Mouse (Mus musculus) small intestine, adult 2 months (tissue): ENCODE data around the gene Grem1. TPM values are rescaled to one million over a fixed set of nuclear protein-coding genes. Genes with fewer than 3 reads are reported as not detected.

Experiments
- H3K27ac ChIP-seq: fragments of 200-500 bp; 2 replicates; pipeline ENCODE4 v1.5.1; 2012; ENCODE audit warnings: low read depth, low read length, control low read depth, inconsistent platforms; ENCODE audit not compliant: insufficient read depth
- H3K27me3 ChIP-seq: fragments of 200-500 bp; 2 replicates; pipeline ENCODE4 v1.6.1; 2012; ENCODE audit warnings: mild to moderate bottlenecking, moderate library complexity, low read length, inconsistent platforms; ENCODE audit not compliant: control insufficient read depth, insufficient read depth
- H3K36me3 ChIP-seq: fragments of 200-500 bp; 2 replicates; pipeline ENCODE4 v1.6.1; 2012; ENCODE audit warnings: mild to moderate bottlenecking, low read length, control low read depth, inconsistent platforms; ENCODE audit not compliant: control insufficient read depth, insufficient read depth
- H3K4me1 ChIP-seq: fragments of 200-500 bp; 2 replicates; pipeline ENCODE4 v1.6.1; 2012; ENCODE audit warnings: low read length, inconsistent platforms, mixed read lengths; ENCODE audit not compliant: control insufficient read depth, insufficient read depth, insufficient read length
- H3K4me3 ChIP-seq: fragments of 200-500 bp; 2 replicates; pipeline ENCODE4 v1.5.1; 2012; ENCODE audit warnings: low read depth, mild to moderate bottlenecking, control low read depth, inconsistent platforms, low read length, moderate library complexity
- CTCF ChIP-seq: fragments of 200-500 bp; IDR thresholded peaks from 2 replicates; pipeline ENCODE4 v1.5.1; 2012; ENCODE audit warnings: low read depth, mild to moderate bottlenecking, control low read depth, inconsistent platforms, low read length, moderate library complexity, mixed read lengths; ENCODE audit not compliant: insufficient replicate concordance, insufficient read length; ENCODE audit errors: extremely low read depth
- POLR2A ChIP-seq: fragments of 200-500 bp; IDR thresholded peaks from 2 replicates; pipeline ENCODE4 v1.6.1; 2012; ENCODE audit warnings: low read depth, mild to moderate bottlenecking, control low read depth, inconsistent platforms, low read length, moderate library complexity
- WGBS: fragments of 180-500 bp; shearing (Covaris S2); methylation state at CpG from one replicate; pipeline ENCODE4 v1.1.7; 2018; 5-methylcytosine and 5-hydroxymethylcytosine counted together
- polyA plus RNA-seq: library from polyadenylated mRNA; depleted of rRNA; stranded (reverse); fragments of >200 nt; gene quantifications from 2 replicates; pipeline ENCODE4 v1.2.3, GENCODE M21; 2012

Grem1 gene
- polyA plus RNA-seq, 1 experiment = 7.4 TPM

DNA sequence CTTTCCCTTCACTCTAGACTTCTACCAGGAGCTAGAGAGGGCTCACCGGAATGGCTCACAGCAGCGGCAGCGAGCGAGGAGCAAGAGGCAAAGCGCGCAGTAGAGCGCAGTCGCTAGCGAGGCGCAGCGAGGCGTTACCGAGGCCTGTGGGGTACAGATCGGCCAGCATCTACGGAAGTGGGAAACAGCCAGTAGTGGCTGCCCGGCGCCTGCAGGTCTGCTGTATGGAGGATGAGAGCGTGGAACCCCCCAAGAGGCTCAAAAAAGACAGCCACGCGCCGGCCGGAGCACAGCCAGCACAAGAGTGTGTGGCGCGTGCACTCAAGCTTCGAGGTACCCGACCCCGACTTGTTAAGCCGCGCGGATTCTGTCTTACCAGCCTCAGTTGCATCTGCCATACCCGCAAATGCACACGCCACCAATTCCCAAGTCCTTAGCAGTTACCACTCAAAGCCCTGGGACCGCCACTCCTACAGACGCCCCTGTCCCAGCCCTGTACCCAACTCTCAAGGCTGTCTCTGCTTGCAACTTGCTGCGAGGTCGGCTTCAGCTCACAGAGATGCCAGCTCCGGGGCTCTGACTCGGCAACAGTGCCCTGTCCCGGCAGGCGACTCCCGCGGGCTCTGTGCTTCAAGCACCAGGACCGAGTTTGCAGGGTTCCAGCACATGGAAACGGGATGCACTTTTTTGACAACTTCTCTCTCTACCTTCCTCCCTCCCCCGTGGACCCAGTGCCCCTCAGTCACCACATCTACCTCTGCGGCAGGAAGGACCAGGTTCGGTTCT is 728 bp downstream of the Grem1 start:
- TF ChIP-seq CTCF (no peak), POLR2A (no peak)
- H3K27ac ChIP-seq = no peak overlapping the region; the same call in 1 of the 2 replicates
- H3K36me3 ChIP-seq = no peaks in the 10 kb centered on the region

GRCm38 (mm10) chr2:113756924-113757524 is 1.4 kb downstream of the Grem1 start:
- Histone ChIP-seq H3K36me3 (no peaks in the 10 kb centered on the region), H3K4me3 (peak overlapping the region; percentile 47), H3K27ac (no peak overlapping the region; the same call in 1 of the 2 replicates), H3K4me1 (no peaks in the 10 kb centered on the region), H3K27me3 (peaks cover 17% of the 10 kb centered on the region)
- 8% methylated on average over 12 of the region's 12 CpGs for WGBS
- TF ChIP-seq CTCF (no peak), POLR2A (no peak)

More for the DNA sequence above, 728 bp downstream of the Grem1 start:
- no peaks in the 10 kb centered on the region for H3K4me1 ChIP-seq
- H3K4me3 ChIP-seq = peak overlapping the region; percentile 47
- H3K27me3 ChIP-seq = peaks cover 17% of the 10 kb centered on the region
- whole genome bisulfite sequencing = 3% methylated on average over 47 of the region's 47 CpGs

GRCm38 (mm10) chr2:113749721-113750120 is 8.7 kb downstream of the Grem1 start:
- TF ChIP-seq CTCF (no peak), POLR2A (no peak)
- Histone ChIP-seq H3K36me3 (no peaks in the 10 kb centered on the region), H3K4me3 (no peak overlapping the region), H3K27me3 (no peaks in the 10 kb centered on the region), H3K27ac (no peak overlapping the region), H3K4me1 (no peaks in the 10 kb centered on the region)
- 78% methylated on average over 12 of the region's 12 CpGs for WGBS

GRCm38 (mm10) chr2:113749309-113749708 is 9.1 kb downstream of the Grem1 start:
- H3K4me1 ChIP-seq = no peaks in the 10 kb centered on the region
- no peaks in the 10 kb centered on the region for H3K36me3 ChIP-seq
- no peak overlapping the region for H3K27ac ChIP-seq
- H3K4me3 ChIP-seq = no peak overlapping the region
- no peaks in the 10 kb centered on the region for H3K27me3 ChIP-seq
- TF ChIP-seq CTCF (no peak), POLR2A (no peak)
- WGBS = 87% methylated on average over 9 of the region's 9 CpGs

GRCm38 (mm10) chr2:113728581-113728980 is 29.9 kb downstream of the Grem1 start:
- 83% methylated on average over 3 of the region's 3 CpGs for WGBS
- no peak for TF ChIP-seq POLR2A
- TF ChIP-seq CTCF = no peak
- Histone ChIP-seq H3K27ac (no peak overlapping the region), H3K36me3 (no peaks in the 10 kb centered on the region), H3K4me3 (no peak overlapping the region), H3K4me1 (no peaks in the 10 kb centered on the region), H3K27me3 (no peaks in the 10 kb centered on the region)

- TF ChIP-seq CTCF (no peak), POLR2A (no peak)
These were observed 43.6 kb downstream of the Grem1 start for GRCm38 (mm10) chr2:113714801-113715200.

DNA sequence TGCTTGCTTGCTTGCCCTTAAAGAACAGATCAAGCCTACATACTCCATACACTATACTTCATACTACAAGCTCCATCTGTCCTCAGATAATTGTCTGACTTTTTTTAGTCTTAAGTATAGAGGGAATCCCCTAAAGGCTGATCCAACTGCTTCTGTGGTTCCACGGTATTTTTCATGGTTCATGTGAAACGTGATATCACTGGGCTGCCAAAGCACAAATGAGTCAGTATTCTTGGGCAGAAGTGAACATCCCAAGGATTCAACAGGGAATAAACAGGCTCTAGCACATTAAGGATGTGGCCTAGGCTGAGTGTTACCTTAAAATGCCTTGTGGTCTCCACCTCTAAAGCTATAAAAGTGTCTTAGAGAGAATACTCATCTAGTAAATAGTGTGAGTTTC is 45.0 kb downstream of the Grem1 start:
- peaks cover 5% of the 10 kb centered on the region for H3K36me3 ChIP-seq
- no peak overlapping the region for H3K27ac ChIP-seq
- no peaks in the 10 kb centered on the region for H3K27me3 ChIP-seq
- 80% methylated on average over 2 of the region's 2 CpGs for WGBS
- no peak for TF ChIP-seq POLR2A
- H3K4me1 ChIP-seq = no peaks in the 10 kb centered on the region
- no peak overlapping the region for H3K4me3 ChIP-seq

More at GRCm38 (mm10) chr2:113714801-113715200, 43.6 kb downstream of the Grem1 start:
- H3K36me3 ChIP-seq = peaks cover 3% of the 10 kb centered on the region; the same call in 1 of the 2 replicates
- no peak overlapping the region for H3K4me3 ChIP-seq
- H3K4me1 ChIP-seq = no peaks in the 10 kb centered on the region
- H3K27me3 ChIP-seq = no peaks in the 10 kb centered on the region
- 65% methylated on average over 2 of the region's 2 CpGs for WGBS
- H3K27ac ChIP-seq = no peak overlapping the region
